Mouse (Mus musculus) thymus, adult 2 months (tissue): ENCODE measurements around the gene 4921524J17Rik.

ENCODE experiments used
- CTCF ChIP-seq: fragments of 200-500 bp; IDR thresholded peaks from 2 replicates; pipeline ENCODE4 v1.5.1; 2012; ENCODE audit warnings: mild to moderate bottlenecking, control low read depth, low read length, moderate library complexity, borderline replicate concordance; ENCODE audit not compliant: control insufficient read depth, poor library complexity, insufficient read depth; ENCODE audit errors: extremely low read depth
- POLR2A ChIP-seq: fragments of 200-500 bp; IDR thresholded peaks from 2 replicates; pipeline ENCODE4 v1.6.1; 2012; ENCODE audit warnings: mild to moderate bottlenecking, low read length, control low read depth, moderate library complexity; ENCODE audit not compliant: control insufficient read depth, poor library complexity, insufficient read depth; ENCODE audit errors: extremely low read depth

DNA sequence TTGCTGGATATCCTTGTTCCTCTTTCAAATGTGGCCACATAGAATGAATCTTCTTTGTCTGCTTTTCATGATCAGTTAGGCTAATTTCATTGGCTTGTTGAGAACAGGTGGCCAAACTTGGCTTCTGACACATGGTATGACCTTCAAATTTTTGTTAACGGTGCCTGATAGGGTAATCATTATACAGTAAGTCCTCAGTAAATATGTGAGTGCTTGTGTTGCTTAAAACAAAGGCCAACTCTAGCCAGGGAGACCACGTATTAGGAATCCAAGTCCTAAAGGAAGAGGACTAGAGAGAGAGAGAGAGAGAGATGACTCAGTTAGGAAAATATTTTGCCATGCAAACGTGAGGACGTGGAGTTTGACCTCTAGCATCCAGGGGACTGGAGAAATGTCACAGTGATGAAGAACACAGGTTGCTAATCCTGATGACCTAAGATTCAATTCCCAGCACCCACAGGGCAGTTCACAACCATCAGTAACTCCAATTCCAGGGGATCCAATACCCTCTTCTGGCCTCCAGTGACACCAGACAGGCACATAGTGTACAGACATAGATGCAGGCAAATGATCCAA is 44.4 kb upstream of the 4921524J17Rik start:
- TF ChIP-seq CTCF: no peak
- TF ChIP-seq POLR2A: no peak
